8 mouse cellular contexts compared by ENCODE assay signal in the genomic region with DNA sequence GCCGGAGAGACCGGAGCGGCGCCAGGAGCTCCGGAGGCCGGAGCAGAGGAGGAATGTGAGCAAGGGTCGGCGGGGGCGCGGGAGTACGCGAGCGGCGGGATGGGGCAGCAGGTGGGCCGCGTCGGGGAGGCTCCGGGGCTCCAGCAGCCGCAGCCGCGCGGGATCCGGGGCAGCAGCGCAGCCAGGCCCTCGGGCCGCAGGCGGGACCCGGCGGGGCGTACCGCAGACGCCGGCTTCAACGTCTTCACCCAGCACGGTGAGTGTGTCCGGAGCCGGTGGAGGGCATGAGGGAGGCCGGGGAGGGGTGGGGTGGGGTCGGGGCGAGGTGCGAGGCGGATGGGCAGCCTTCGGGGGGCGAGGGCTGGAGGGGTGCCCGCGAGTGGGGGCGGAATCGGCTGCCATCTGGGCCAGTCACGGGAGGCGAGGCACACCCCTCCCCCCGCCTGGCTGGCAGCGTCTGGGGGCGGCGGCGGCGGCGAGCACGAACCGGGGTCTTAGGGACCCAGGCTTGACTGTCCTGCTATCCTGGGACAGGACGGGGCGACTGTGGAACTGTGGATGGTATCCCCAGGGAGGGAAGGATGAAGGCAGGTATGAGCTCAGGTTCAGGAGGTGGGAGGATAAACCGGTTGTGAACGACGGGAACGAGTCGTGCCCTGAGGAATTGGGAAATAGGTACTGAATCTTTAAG. TPM values are rescaled to one million over a fixed set of nuclear protein-coding genes. Genes with fewer than 3 reads are reported as not detected.
DNase-seq lines count a peak whose midpoint lies in the region; ATAC-seq lines count a peak whose summit lies in the region.

No protein-coding gene starts in this region.

- H3K9ac ChIP-seq in limb, embryonic 15.5 days, result peak overlapping the region; percentile 80
- peak overlapping the region; percentile 93 for H3K9ac ChIP-seq in midbrain, embryonic 16.5 days (ENCODE audit: low read depth, low read length)

- peak; percentile 20 to 61 for DNase-seq in urinary bladder, adult 18-20 months (ENCODE audit: low spot score in 2 of 2)
- DNase-seq in urinary bladder, postnatal 10 days (ENCODE audit: low spot score), result no peak
- DNase-seq in embryonic facial prominence, embryonic 10.5 days (ENCODE audit: low spot score), result peak; percentile 77
- DNase-seq in heart, adult 18-20 months, result peak; percentile 48 to 54
- DNase-seq in kidney, adult 8-10 months, result peak; percentile 19 to 31
- DNase-seq in splenic B cell, adult 2 months (ENCODE audit: low read depth, low spot score), result peak; percentile 40

- WGBS in embryonic facial prominence, embryonic 10.5 days, result under 1% methylated on average over 66 of the region's 66 CpGs
- WGBS in limb, embryonic 15.5 days, result under 1% methylated on average over 50 of the region's 66 CpGs
- WGBS in midbrain, embryonic 16.5 days, result under 1% methylated on average over 53 of the region's 66 CpGs

- H3K27me3 ChIP-seq in embryonic facial prominence, embryonic 10.5 days (replicated peaks; ENCODE audit: low read depth, poor library complexity, severe bottlenecking), result no peaks in the 10 kb centered on the region
- no peaks in the 10 kb centered on the region for H3K27me3 ChIP-seq in limb, embryonic 15.5 days
- H3K27me3 ChIP-seq in midbrain, embryonic 16.5 days (ENCODE audit: control insufficient read depth, insufficient read depth, low read depth, low read length), result no peaks in the 10 kb centered on the region
- H3K27me3 ChIP-seq in splenic B cell, adult 2 months (ENCODE audit: control insufficient read depth, insufficient read depth, low read length, poor library complexity, severe bottlenecking), result no peaks in the 10 kb centered on the region

- H3K27ac ChIP-seq in embryonic facial prominence, embryonic 10.5 days (replicated peaks), result peak overlapping the region; percentile 99
- H3K27ac ChIP-seq in limb, embryonic 15.5 days, result peak overlapping the region; percentile 95
- H3K27ac ChIP-seq in midbrain, embryonic 16.5 days (ENCODE audit: low read length), result peak overlapping the region; percentile 97

- H3K9me3 ChIP-seq in embryonic facial prominence, embryonic 10.5 days, result no peaks in the 10 kb centered on the region
- no peaks in the 10 kb centered on the region for H3K9me3 ChIP-seq in limb, embryonic 15.5 days
- H3K9me3 ChIP-seq in midbrain, embryonic 16.5 days (replicated peaks; ENCODE audit: control insufficient read depth, low read length, poor library complexity, severe bottlenecking), result no peaks in the 10 kb centered on the region

- peaks cover 17% of the 10 kb centered on the region for H3K4me1 ChIP-seq in embryonic facial prominence, embryonic 10.5 days
- peaks cover 15% of the 10 kb centered on the region for H3K4me1 ChIP-seq in limb, embryonic 15.5 days
- peaks cover 17% of the 10 kb centered on the region for H3K4me1 ChIP-seq in midbrain, embryonic 16.5 days (ENCODE audit: control insufficient read depth, insufficient read depth, low read length)

- peak overlapping the region; percentile 99 for H3K4me3 ChIP-seq in embryonic facial prominence, embryonic 10.5 days
- H3K4me3 ChIP-seq in limb, embryonic 15.5 days, result peak overlapping the region; percentile 74
- peak overlapping the region; percentile 86 for H3K4me3 ChIP-seq in midbrain, embryonic 16.5 days (ENCODE audit: low read depth, low read length)

- ATAC-seq in limb, embryonic 15.5 days (ENCODE audit: insufficient number of reproducible peaks, low FRiP score, low TSS enrichment, low read depth), result peak; percentile 25
- peak; percentile 71 for ATAC-seq in midbrain, embryonic 16.5 days

- H3K4me2 ChIP-seq in limb, embryonic 15.5 days, result peak overlapping the region; percentile 75
- H3K4me2 ChIP-seq in midbrain, embryonic 16.5 days (ENCODE audit: low read length), result peak overlapping the region; percentile 75

- peaks cover 4% of the 10 kb centered on the region; the same call in 1 of the 2 replicates for H3K36me3 ChIP-seq in embryonic facial prominence, embryonic 10.5 days (replicated peaks)
- no peaks in the 10 kb centered on the region for H3K36me3 ChIP-seq in limb, embryonic 15.5 days
- H3K36me3 ChIP-seq in midbrain, embryonic 16.5 days (ENCODE audit: control insufficient read depth, insufficient read depth, low read length), result no peaks in the 10 kb centered on the region
- H3K36me3 ChIP-seq in splenic B cell, adult 2 months (ENCODE audit: control insufficient read depth, insufficient read depth, low read length, poor library complexity, severe bottlenecking), result no peaks in the 10 kb centered on the region

RNA-seq across cellular contexts. Expression of a gene that starts 0.5 kb away (rescaled TPM):
- polyA plus RNA-seq in embryonic facial prominence, embryonic 10.5 days (2016; fragmentation: Nextera tagmentation; extraction: Ambion mirVana), result 5.8 and 6.0 TPM in 2 replicates
- 10 to 100 TPM; 24.4 to 26.1 TPM for total RNA-seq in heart, adult 18-20 months (2021)
- polyA plus RNA-seq in limb, embryonic 15.5 days (2015; fragmentation: Nextera tagmentation; extraction: Ambion mirVana), result 3.6 and 3.9 TPM in 2 replicates
- polyA plus RNA-seq in midbrain, embryonic 16.5 days (2015; fragmentation: Nextera tagmentation; extraction: Ambion mirVana), result 6.7 and 7.0 TPM in 2 replicates

RNA-seq across cellular contexts. Expression of a gene that starts 35.3 kb away (rescaled TPM):
- polyA plus RNA-seq in embryonic facial prominence, embryonic 10.5 days (2016; fragmentation: Nextera tagmentation; extraction: Ambion mirVana), result 0.40 and 0.47 TPM in 2 replicates
- 10 to 100 TPM; 47.2 to 51.9 TPM for total RNA-seq in heart, adult 18-20 months (2021)
- polyA plus RNA-seq in limb, embryonic 15.5 days (2015; fragmentation: Nextera tagmentation; extraction: Ambion mirVana), result 0.12 and 0.44 TPM in 2 replicates
- polyA plus RNA-seq in midbrain, embryonic 16.5 days (2015; fragmentation: Nextera tagmentation; extraction: Ambion mirVana), result 0.48 and 0.75 TPM in 2 replicates
